Mouse (Mus musculus): ENCODE measurements around the gene Spred3. TPM values are rescaled to one million over a fixed set of nuclear protein-coding genes. Genes with fewer than 3 reads are reported as not detected.
"Not testable (repeated sequence)": the region's sequence is repeated elsewhere in the genome, so short reads cannot be mapped to it uniquely, and the experiment has no call there.

Spred3 gene
- polyA plus RNA-seq, 1 experiment from 2014 or later = 2.0 TPM

DNA sequence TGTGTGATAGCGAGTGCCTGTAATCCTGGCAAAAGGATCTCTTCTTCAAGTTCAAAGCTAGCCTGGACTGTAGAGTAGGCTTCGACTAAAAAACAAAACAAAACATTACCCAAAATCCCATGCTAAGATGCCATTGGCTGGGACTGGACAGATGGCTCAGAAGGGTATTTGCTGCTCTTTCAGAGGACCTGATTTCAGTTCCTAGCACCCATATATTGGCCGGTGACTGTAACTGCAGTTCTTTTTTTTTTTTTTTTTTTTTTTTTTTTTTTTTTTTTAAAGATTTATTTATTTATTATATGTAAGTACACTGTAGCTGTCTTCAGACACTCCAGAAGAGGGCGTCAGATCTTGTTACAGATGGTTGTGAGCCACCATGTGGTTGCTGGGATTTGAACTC is 31.0 kb downstream of the Spred3 start:
- peaks cover 15% of the 10 kb centered on the region for H3K27me3 ChIP-seq (ENCODE audit: control insufficient read depth, insufficient read depth, low read length)
- H3K4me3 ChIP-seq (ENCODE audit: low read length); H3K4me2 ChIP-seq (ENCODE audit: low read depth, low read length); H3K9me3 ChIP-seq (replicated peaks; ENCODE audit: control insufficient read depth, low read length); ATAC-seq (replicated peaks; ENCODE audit: extremely low read depth, insufficient read depth, low FRiP score); H3K36me3 ChIP-seq (ENCODE audit: control insufficient read depth, insufficient read depth); H3K27ac ChIP-seq (ENCODE audit: low read length); H3K9ac ChIP-seq (ENCODE audit: low read length); H3K4me1 ChIP-seq (ENCODE audit: control insufficient read depth, insufficient read depth, low read length): not testable (repeated sequence)
- WGBS = 86% methylated on average over 3 of the region's 4 CpGs

DNA sequence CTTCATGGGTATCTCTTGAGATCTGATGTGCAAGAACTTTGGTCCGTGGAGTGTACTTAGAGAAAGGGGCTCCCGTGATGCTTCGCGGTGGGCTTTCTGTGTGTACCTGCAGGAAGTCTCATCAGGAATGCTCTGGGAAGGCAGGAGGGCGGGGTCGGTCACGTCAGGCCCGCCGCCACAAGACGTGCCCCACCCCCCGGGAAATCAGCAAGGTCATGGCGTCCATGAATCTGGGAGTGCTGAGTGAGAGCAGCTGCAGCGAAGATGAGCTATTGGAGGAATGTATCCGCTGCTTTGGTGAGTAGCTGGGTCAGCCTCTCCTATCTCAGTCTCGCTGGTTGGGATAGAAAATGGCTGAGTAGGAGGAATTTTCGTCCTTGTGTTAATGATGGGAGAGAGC is 32.8 kb downstream of the Spred3 start:
- 36% methylated on average over 16 of the region's 16 CpGs for WGBS
- no peak for ATAC-seq (replicated peaks; ENCODE audit: extremely low read depth, insufficient read depth, low FRiP score)
- H3K9ac ChIP-seq (ENCODE audit: low read length) = no peak overlapping the region
- peaks cover 15% of the 10 kb centered on the region for H3K27me3 ChIP-seq (ENCODE audit: control insufficient read depth, insufficient read depth, low read length)
- H3K9me3 ChIP-seq (replicated peaks; ENCODE audit: control insufficient read depth, low read length) = no peaks in the 10 kb centered on the region
- no peak overlapping the region for H3K27ac ChIP-seq (ENCODE audit: low read length)
- H3K4me3 ChIP-seq (ENCODE audit: low read length) = no peak overlapping the region
- H3K4me1 ChIP-seq (ENCODE audit: control insufficient read depth, insufficient read depth, low read length) = no peaks in the 10 kb centered on the region; the same call in 1 of the 2 replicates
- H3K36me3 ChIP-seq (ENCODE audit: control insufficient read depth, insufficient read depth) = no peaks in the 10 kb centered on the region
- H3K4me2 ChIP-seq (ENCODE audit: low read depth, low read length) = no peak overlapping the region

DNA sequence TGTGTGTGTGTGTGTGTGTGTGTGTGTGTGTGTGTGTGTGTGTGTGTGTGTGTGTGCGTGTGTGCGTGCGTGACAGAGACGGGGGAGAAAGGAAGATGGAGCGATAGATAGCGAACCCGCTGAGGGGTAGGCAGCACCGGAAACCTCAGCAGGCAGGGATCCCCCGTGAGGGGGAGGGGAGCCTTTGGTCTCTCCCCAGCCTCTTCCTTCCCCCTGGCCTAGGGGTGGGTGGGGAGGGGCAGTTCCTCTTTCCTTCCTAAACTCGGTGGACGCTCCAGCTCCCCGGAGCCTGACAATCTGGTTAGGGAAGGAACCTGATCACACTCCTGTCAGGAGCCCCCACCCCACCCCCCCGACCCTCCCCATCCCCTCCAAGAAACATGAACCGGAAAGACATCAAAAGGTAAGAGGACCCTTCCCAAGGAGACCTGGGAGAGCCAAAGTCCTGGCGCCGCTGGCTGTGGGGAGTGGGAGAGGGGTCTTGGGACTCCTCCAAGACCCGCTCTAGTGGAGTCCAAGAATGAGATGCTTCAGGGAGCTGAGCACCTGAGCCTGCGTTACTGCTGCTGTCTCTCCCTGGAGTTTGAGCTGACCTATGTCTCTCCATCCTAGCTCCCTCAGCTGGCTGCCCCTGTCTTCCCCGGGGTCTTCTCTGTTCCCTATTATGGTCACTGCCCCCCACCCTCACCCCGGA is 35.4 kb downstream of the Spred3 start, which contains the start of gene Rasgrp4:
Gene Rasgrp4, plus strand, starts transcription at position 159 of the 694 bp plus-strand sequence.
- peak; percentile 66; the same call in 1 of the 2 replicates for ATAC-seq (replicated peaks; ENCODE audit: extremely low read depth, insufficient read depth, low FRiP score)
- H3K9ac ChIP-seq (ENCODE audit: low read length) = no peak within 1 kb of the TSS
- peak within 1 kb of the TSS; percentile 50 for H3K4me2 ChIP-seq (ENCODE audit: low read depth, low read length)
- H3K4me1 ChIP-seq (ENCODE audit: control insufficient read depth, insufficient read depth, low read length) = no peaks in the 10 kb centered on the region; the same call in 1 of the 2 replicates
- under 1% methylated on average over 13 of the region's 20 CpGs for WGBS
- peak within 1 kb of the TSS; percentile 29 for H3K4me3 ChIP-seq (ENCODE audit: low read length)
- no peaks in the 10 kb centered on the region for H3K36me3 ChIP-seq (ENCODE audit: control insufficient read depth, insufficient read depth)
- H3K9me3 ChIP-seq (replicated peaks; ENCODE audit: control insufficient read depth, low read length) = no peaks in the 10 kb centered on the region
- H3K27ac ChIP-seq (ENCODE audit: low read length) = no peak within 1 kb of the TSS
- H3K27me3 ChIP-seq (ENCODE audit: control insufficient read depth, insufficient read depth, low read length) = peaks cover 15% of the 10 kb centered on the region

DNA sequence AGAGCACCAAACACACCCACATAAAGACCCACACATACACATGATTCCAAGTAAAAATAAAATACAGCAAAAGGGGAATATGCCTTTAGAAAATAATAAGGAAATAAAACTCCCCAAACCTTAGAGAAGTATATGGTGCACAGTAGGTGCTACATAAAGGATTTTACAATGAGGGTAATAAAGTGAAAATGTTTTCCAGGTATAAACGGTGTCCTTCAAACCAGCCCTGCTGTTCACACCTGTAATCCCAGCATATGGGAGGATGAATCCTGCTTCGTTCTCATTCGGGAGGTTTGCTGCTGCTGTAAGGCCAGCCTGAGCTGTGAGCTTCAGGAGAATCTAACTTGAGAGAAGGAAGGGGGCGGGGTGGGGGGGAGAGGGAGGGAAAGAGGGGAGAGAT is 36.0 kb downstream of the Spred3 start:
- WGBS = 7% methylated on average over 4 of the region's 4 CpGs
- Histone ChIP-seq H3K4me2 (ENCODE audit: low read depth, low read length) (peak overlapping the region; percentile 50), H3K27ac (ENCODE audit: low read length) (no peak overlapping the region), H3K9me3 (replicated peaks; ENCODE audit: control insufficient read depth, low read length) (no peaks in the 10 kb centered on the region), H3K4me3 (ENCODE audit: low read length) (no peak overlapping the region), H3K4me1 (ENCODE audit: control insufficient read depth, insufficient read depth, low read length) (no peaks in the 10 kb centered on the region; the same call in 1 of the 2 replicates), H3K9ac (ENCODE audit: low read length) (no peak overlapping the region), H3K36me3 (ENCODE audit: control insufficient read depth, insufficient read depth) (no peaks in the 10 kb centered on the region), H3K27me3 (ENCODE audit: control insufficient read depth, insufficient read depth, low read length) (peaks cover 15% of the 10 kb centered on the region)
- ATAC-seq (replicated peaks; ENCODE audit: extremely low read depth, insufficient read depth, low FRiP score) = no peak

DNA sequence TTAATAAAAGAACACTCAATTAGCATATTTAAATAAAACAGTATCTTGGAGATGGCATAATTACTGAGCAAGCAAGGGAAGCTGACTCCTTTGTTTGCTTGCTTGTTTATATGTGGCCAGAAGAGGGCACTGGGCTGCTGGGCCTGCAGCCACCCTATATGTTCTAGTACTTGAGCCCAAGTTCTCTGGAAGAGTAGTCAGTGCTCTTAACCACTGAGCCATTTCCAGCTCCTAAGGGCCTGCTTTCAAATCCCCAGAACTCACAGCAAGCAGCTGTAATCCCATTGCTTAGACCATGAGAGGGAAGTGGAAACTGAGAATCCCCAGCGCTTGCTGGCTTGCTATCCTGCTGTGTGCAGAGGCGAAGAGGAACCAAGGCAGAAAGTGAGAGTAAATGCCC is 41.5 kb downstream of the Spred3 start:
- WGBS = 74% methylated on average over 2 of the region's 2 CpGs
- ATAC-seq (replicated peaks; ENCODE audit: extremely low read depth, insufficient read depth, low FRiP score) = no peak
- Histone ChIP-seq H3K4me1 (ENCODE audit: control insufficient read depth, insufficient read depth, low read length) (peaks cover 6% of the 10 kb centered on the region; the same call in 1 of the 2 replicates), H3K36me3 (ENCODE audit: control insufficient read depth, insufficient read depth) (no peaks in the 10 kb centered on the region), H3K27ac (ENCODE audit: low read length) (no peak overlapping the region), H3K9me3 (replicated peaks; ENCODE audit: control insufficient read depth, low read length) (no peaks in the 10 kb centered on the region), H3K9ac (ENCODE audit: low read length) (no peak overlapping the region), H3K4me2 (ENCODE audit: low read depth, low read length) (no peak overlapping the region), H3K4me3 (ENCODE audit: low read length) (no peak overlapping the region), H3K27me3 (ENCODE audit: control insufficient read depth, insufficient read depth, low read length) (peaks cover 5% of the 10 kb centered on the region; the same call in 1 of the 2 replicates)

DNA sequence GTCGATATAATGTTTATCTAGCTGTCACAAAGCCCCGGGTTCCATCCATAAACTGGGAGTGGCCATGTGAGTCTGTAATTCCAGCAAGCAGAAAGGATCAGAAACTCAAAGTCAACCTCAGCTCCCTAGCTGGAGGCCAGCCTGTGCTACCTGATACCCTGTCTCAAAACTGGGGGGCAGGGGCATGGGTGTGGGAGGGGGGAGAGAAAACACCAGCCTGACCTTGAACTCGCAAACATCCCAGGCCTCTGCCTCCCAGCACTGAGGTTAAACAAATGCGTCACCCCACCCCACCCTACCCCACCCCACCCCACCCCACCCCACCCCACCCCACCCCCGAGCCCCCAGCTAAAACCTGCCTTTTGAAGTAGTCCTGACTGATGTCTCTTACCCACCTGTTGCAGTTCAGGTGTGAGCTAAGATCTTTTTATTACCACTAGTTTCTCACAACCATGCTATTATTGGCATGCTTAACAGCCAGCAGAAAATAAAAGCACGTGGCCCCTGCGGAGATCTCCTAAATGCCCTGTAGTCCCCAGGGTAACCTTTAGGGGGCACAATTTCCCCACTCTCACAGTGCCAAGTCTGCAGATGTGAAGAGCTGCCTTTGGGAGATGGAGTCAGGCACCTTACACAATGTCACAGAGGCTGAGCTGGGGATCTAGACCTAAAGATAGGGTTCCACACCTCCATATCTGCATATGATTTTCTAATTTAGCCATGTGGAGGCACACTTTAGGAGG is 43.9 kb downstream of the Spred3 start:
- WGBS = 18% methylated on average over 7 of the region's 7 CpGs
- Histone ChIP-seq H3K36me3 (ENCODE audit: control insufficient read depth, insufficient read depth) (no peaks in the 10 kb centered on the region), H3K9me3 (replicated peaks; ENCODE audit: control insufficient read depth, low read length) (no peaks in the 10 kb centered on the region), H3K4me2 (ENCODE audit: low read depth, low read length) (no peak overlapping the region), H3K4me3 (ENCODE audit: low read length) (no peak overlapping the region), H3K27ac (ENCODE audit: low read length) (no peak overlapping the region), H3K27me3 (ENCODE audit: control insufficient read depth, insufficient read depth, low read length) (peaks cover 5% of the 10 kb centered on the region; the same call in 1 of the 2 replicates), H3K4me1 (ENCODE audit: control insufficient read depth, insufficient read depth, low read length) (peaks cover 6% of the 10 kb centered on the region; the same call in 1 of the 2 replicates), H3K9ac (ENCODE audit: low read length) (no peak overlapping the region)
- ATAC-seq (replicated peaks; ENCODE audit: extremely low read depth, insufficient read depth, low FRiP score) = no peak

DNA sequence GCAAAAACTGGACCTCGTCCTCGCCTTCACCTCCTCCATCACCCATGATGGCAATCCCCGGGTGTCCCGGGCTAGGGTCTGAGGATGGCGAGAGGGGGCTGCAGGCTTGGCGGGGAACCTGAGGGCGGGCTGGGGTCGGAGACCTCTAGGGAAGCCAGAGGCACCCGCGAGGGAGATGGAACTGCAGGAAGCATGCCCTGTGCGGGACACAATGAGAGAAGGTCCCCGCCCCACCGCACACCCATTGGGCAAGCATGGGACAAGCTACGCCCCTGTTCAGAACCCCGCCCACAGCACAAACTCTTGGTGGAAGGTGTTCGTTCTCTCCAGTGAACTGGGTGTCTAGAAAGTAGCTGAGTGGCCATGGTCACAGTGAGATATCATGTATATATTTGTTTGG is 45.2 kb downstream of the Spred3 start, which contains the start of gene Ryr1:
Gene Ryr1, minus strand, starts transcription at position 210 of the 400 bp plus-strand sequence.
- peak within 1 kb of the TSS; percentile 43 for H3K4me3 ChIP-seq (ENCODE audit: low read length)
- no peak within 1 kb of the TSS for H3K27ac ChIP-seq (ENCODE audit: low read length)
- H3K9me3 ChIP-seq (replicated peaks; ENCODE audit: control insufficient read depth, low read length) = no peaks in the 10 kb centered on the region
- no peaks in the 10 kb centered on the region for H3K36me3 ChIP-seq (ENCODE audit: control insufficient read depth, insufficient read depth)
- H3K9ac ChIP-seq (ENCODE audit: low read length) = peak within 1 kb of the TSS; percentile 33; the same call in 1 of the 2 replicates
- H3K27me3 ChIP-seq (ENCODE audit: control insufficient read depth, insufficient read depth, low read length) = peaks cover 5% of the 10 kb centered on the region; the same call in 1 of the 2 replicates
- H3K4me2 ChIP-seq (ENCODE audit: low read depth, low read length) = peak within 1 kb of the TSS; percentile 75
- ATAC-seq (replicated peaks; ENCODE audit: extremely low read depth, insufficient read depth, low FRiP score) = peak; percentile 64; the same call in 1 of the 2 replicates
- H3K4me1 ChIP-seq (ENCODE audit: control insufficient read depth, insufficient read depth, low read length) = peaks cover 6% of the 10 kb centered on the region; the same call in 1 of the 2 replicates
- WGBS = under 1% methylated on average over 16 of the region's 16 CpGs

DNA sequence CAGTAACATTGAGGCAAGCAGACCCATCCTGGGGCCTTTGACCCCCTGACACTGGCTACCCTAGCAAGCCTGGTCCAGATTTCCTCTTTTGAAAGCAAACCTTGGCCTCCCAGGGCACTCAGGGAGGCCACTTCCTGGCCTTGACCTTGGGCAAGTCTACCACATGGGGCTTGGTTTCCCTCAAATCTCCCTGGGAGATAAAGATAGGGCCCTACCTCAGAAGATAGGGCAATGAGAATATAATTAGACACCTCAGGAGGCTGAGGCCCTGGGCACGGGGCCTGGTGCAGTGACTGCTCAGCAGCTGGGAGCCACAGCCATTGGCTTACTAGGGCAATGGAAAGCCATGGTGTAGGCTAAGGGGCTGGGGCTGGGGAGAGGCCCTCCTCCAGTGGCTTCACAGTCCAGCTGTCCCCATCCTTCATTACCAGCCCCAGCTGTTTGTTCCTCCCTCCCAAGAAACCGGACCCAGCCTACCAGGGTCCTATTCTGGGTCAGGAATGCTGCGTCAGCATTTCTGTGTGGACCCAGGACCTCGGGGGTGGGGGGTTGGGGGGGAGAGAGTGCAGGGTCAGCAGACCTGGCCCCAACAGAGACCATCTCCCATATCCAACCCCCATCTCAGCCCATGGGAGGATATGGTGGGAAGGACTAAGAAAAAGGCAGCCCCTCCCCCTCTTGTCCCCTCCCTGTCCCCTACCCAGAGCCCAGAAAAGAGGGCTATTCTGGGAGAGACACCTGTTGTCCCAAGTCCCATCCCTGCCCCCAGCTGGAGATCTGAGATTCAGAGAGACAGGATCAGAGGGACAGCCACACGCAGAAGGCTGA is 46.5 kb downstream of the Spred3 start:
- H3K9me3 ChIP-seq (replicated peaks; ENCODE audit: control insufficient read depth, low read length) = no peaks in the 10 kb centered on the region
- peaks cover 5% of the 10 kb centered on the region; the same call in 1 of the 2 replicates for H3K27me3 ChIP-seq (ENCODE audit: control insufficient read depth, insufficient read depth, low read length)
- H3K27ac ChIP-seq (ENCODE audit: low read length) = no peak overlapping the region
- no peak overlapping the region for H3K9ac ChIP-seq (ENCODE audit: low read length)
- H3K4me3 ChIP-seq (ENCODE audit: low read length) = no peak overlapping the region
- H3K4me2 ChIP-seq (ENCODE audit: low read depth, low read length) = no peak overlapping the region
- no peak for ATAC-seq (replicated peaks; ENCODE audit: extremely low read depth, insufficient read depth, low FRiP score)
- H3K4me1 ChIP-seq (ENCODE audit: control insufficient read depth, insufficient read depth, low read length) = peaks cover 6% of the 10 kb centered on the region; the same call in 1 of the 2 replicates
- H3K36me3 ChIP-seq (ENCODE audit: control insufficient read depth, insufficient read depth) = no peaks in the 10 kb centered on the region
- WGBS = 43% methylated on average over 5 of the region's 5 CpGs
